Mouse (Mus musculus) kidney, adult 10 weeks (tissue): Measurements from ENCODE around the gene 2310003L06Rik. TPM values are rescaled to one million over a fixed set of nuclear protein-coding genes. Genes with fewer than 3 reads are reported as not detected.

Experiments
- polyA plus RNA-seq: library from polyadenylated mRNA; stranded (reverse); fragments of 350-450 nt; fragmentation: Illumina TruSeq; extraction: RNeasy Lipid Tissue Mini Kit (QIAGEN cat#74804); gene quantifications from one replicate; pipeline ENCODE4 v1.2.3, GENCODE M21; 2014; ENCODE audit warnings: low read depth, low replicate concordance

Gene 2310003L06Rik
- polyA plus RNA-seq = not detected

DNA sequence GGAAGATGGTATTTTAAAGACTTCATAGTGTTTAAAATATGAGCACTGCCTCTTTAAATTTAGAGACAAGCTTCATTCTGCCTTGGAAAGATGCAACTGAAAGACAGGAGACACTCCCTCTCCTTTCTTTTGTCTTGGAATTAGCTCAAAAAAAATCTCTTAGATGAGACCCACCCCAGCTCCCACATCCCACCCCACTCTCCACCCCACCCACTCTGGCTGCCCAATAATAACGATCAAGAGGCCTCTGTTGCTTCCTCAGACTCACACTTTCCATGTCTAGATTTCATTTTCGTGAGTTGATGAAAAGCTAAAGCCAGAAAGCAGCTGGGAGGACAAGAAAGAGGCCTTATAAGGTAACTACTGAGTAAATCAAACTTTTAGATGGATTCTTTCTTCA lies at the start of gene 2310003L06Rik, which contains the start of gene Gm28434:
Gene 2310003L06Rik (plus strand): TSS at position 259 of the 400 bp plus-strand sequence.
Gene Gm28434 (plus strand): TSS at position 317 of the 400 bp plus-strand sequence.

DNA sequence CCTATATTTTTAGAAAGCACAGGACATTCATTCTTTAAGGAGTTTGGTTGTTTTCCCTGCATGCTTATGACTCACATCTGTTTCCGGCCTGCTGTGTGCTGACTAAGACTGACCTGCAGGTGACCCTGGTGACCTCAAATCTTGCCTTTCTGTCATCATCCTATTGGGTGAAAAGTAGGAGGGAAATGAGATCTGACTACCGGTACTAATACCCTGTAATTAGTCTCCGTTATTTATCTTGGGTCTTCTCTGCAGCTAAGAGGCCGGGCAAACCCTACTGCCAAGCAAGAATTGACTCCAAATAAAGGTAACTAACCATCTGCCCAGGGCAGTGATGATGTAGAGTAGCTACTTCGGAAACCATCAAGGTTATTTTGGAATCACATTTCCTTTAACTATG lies 43.9 kb upstream of the 2310003L06Rik start, which contains the start of gene Csn3:
Gene Csn3 (plus strand): TSS at position 208 of the 400 bp plus-strand sequence.

DNA sequence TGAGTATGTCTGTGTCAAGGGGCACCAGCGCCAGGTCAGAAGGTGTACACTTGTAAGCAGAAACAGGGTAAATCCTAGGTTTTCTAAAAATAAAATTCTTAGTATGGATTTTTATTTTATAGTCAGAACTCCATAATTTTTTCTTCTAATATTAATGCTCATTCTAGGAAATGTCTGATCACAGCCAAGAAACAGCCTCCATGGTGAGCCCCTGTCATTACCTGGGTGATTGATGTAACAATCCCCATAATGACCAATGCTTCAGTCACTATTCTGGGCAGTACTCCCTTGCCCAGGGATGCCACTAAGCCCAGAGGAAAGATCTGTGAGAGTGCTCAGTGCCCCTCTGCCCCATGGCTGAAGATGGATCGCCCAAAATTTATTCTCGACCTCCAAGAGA lies 9.9 kb downstream of the 2310003L06Rik start, which contains the start of gene Cabs1:
Gene Cabs1 (plus strand): TSS at position 301 of the 400 bp plus-strand sequence.

DNA sequence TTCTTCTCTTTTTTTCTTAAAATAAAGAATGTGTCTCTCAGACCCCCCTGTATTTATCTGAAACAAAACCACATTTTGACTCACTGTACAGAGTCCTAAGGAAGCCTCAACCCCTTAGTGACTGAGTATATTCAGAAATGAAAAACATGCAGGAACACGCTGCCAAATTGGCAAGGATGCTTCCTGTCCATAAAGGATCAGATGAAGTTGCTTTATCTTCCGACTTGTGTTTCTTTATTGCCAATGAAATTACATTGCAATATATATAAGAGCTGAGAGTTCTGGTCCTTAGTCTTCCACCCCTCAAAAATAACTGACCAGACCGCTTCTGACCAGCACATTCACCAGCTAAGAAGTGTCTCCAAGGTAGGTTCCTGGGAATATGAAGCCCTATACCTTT lies 33.0 kb downstream of the 2310003L06Rik start, which contains the start of gene Smr3a:
Gene Smr3a (plus strand): TSS at position 301 of the 400 bp plus-strand sequence.

Other genes with a start within 250 kb of the 2310003L06Rik start
- gene Csn1s2a, start 194.9 kb upstream of the 2310003L06Rik start, polyA plus RNA-seq = not detected
- gene Csn1s2b, start 161.4 kb upstream of the 2310003L06Rik start, polyA plus RNA-seq = not detected
- gene Prr27, start 143.8 kb upstream of the 2310003L06Rik start, polyA plus RNA-seq = not detected
- gene Odam, start 84.4 kb upstream of the 2310003L06Rik start, polyA plus RNA-seq = not detected
- gene Csn3, start 43.9 kb upstream of the 2310003L06Rik start, polyA plus RNA-seq = not detected
- gene Gm28434, start 58 bp downstream of the 2310003L06Rik start, polyA plus RNA-seq = not detected
- gene Cabs1, start 10.0 kb downstream of the 2310003L06Rik start, polyA plus RNA-seq = 0.28 TPM
- gene Smr3a, start 33.1 kb downstream of the 2310003L06Rik start, polyA plus RNA-seq = not detected
- gene Smr2, start 117.1 kb downstream of the 2310003L06Rik start, polyA plus RNA-seq = not detected
- gene Gm11116, start 142.1 kb downstream of the 2310003L06Rik start, polyA plus RNA-seq = not detected
- gene Gm11115, start 184.6 kb downstream of the 2310003L06Rik start, polyA plus RNA-seq = not detected